Mouse (Mus musculus) ES-Bruce4 (cell line): ENCODE results near the gene Plk3.

ENCODE experiments used
- CTCF ChIP-seq: IDR thresholded peaks from one replicate; pipeline ENCODE4 v1.8.1; 2011; ENCODE audit warnings: low read depth, low read length
- POLR2A ChIP-seq: IDR thresholded peaks from one replicate; pipeline ENCODE4 v1.8.1; 2011; ENCODE audit warnings: low read length; ENCODE audit not compliant: insufficient read depth

DNA sequence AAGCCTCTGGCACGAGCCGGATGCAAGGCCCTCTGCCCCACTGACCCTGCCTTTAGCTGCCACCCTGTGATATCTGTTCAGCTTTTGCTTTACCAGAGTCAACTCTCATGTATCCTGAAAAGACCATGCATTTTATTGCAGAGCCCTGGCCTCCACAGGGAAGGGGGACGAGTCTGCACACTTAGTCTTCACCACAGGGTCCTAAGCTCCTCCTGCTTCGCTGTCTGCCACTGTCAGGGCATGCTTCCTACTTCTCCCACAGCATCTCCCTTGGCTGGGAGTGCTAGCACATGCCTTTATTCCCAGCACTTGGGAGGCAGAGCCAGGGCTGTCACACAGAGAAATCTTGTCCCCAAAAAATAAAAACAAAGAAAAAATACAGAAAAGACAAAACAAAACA lies 27.4 kb upstream of the Plk3 start:
- TF ChIP-seq CTCF: no peak
- TF ChIP-seq POLR2A: no peak
